Mouse (Mus musculus): ENCODE results near the gene Plekhm2. TPM values are rescaled to one million over a fixed set of nuclear protein-coding genes. Genes with fewer than 3 reads are reported as not detected.

The Plekhm2 gene
- polyA plus RNA-seq, 1 experiment: 24.8 TPM

- TF ChIP-seq GATA1 (IDR thresholded peaks at IDR 0.05; ENCODE audit: borderline replicate concordance, low read length): no peak
- Histone ChIP-seq H3K27me3 (replicated peaks) (peaks cover 8% of the 10 kb centered on the region), H3K36me3 (replicated peaks; ENCODE audit: low read length) (peaks cover 22% of the 10 kb centered on the region), H3K9me3 (no peaks in the 10 kb centered on the region), H3K4me1 (peaks cover 32% of the 10 kb centered on the region), H3K4me3 (replicated peaks) (peak overlapping the region; percentile 97)
Measured at GRCm38 (mm10) chr4:141664011-141664745, 521 bp downstream of the Plekhm2 start.

GRCm38 (mm10) chr4:141663122-141663931, 1.4 kb downstream of the Plekhm2 start:
- Histone ChIP-seq H3K27me3 (replicated peaks) (peaks cover 8% of the 10 kb centered on the region), H3K4me3 (replicated peaks) (peak overlapping the region; percentile 97), H3K9me3 (no peaks in the 10 kb centered on the region), H3K36me3 (replicated peaks; ENCODE audit: low read length) (peaks cover 31% of the 10 kb centered on the region), H3K4me1 (peaks cover 40% of the 10 kb centered on the region)
- TF ChIP-seq FLI1 (IDR thresholded peaks at IDR 0.05; ENCODE audit: low read length): no peak
- TF ChIP-seq GATA1 (IDR thresholded peaks at IDR 0.05; ENCODE audit: borderline replicate concordance, low read length): no peak

GRCm38 (mm10) chr4:141660884-141661283, 3.8 kb downstream of the Plekhm2 start:
- H3K36me3 ChIP-seq (replicated peaks; ENCODE audit: low read length): peaks cover 47% of the 10 kb centered on the region
- no peaks in the 10 kb centered on the region for H3K9me3 ChIP-seq
- TF ChIP-seq FLI1 (IDR thresholded peaks at IDR 0.05; ENCODE audit: low read length) (no peak), GATA1 (IDR thresholded peaks at IDR 0.05; ENCODE audit: borderline replicate concordance, low read length) (no peak)
- peaks cover 52% of the 10 kb centered on the region for H3K4me1 ChIP-seq
- peaks cover under 1% of the 10 kb centered on the region for H3K27me3 ChIP-seq (replicated peaks)
- H3K4me3 ChIP-seq (replicated peaks): no peak overlapping the region

- H3K4me1 ChIP-seq: peaks cover 47% of the 10 kb centered on the region
- no peaks in the 10 kb centered on the region for H3K9me3 ChIP-seq
- H3K4me3 ChIP-seq (replicated peaks): peak overlapping the region; percentile 53
- TF ChIP-seq GATA1 (IDR thresholded peaks at IDR 0.05; ENCODE audit: borderline replicate concordance, low read length) (no peak), FLI1 (IDR thresholded peaks at IDR 0.05; ENCODE audit: low read length) (no peak)
- no peaks in the 10 kb centered on the region for H3K27me3 ChIP-seq (replicated peaks)
- H3K36me3 ChIP-seq (replicated peaks; ENCODE audit: low read length): peaks cover 47% of the 10 kb centered on the region
Measured at GRCm38 (mm10) chr4:141659739-141660138, 5.0 kb downstream of the Plekhm2 start.

GRCm38 (mm10) chr4:141658846-141659484, 5.7 kb downstream of the Plekhm2 start:
- TF ChIP-seq GATA1 (IDR thresholded peaks at IDR 0.05; ENCODE audit: borderline replicate concordance, low read length): no peak
- Histone ChIP-seq H3K4me1 (peaks cover 43% of the 10 kb centered on the region), H3K36me3 (replicated peaks; ENCODE audit: low read length) (peaks cover 53% of the 10 kb centered on the region)

GRCm38 (mm10) chr4:141656932-141657331, 7.8 kb downstream of the Plekhm2 start:
- H3K36me3 ChIP-seq (replicated peaks; ENCODE audit: low read length): peaks cover 69% of the 10 kb centered on the region
- H3K27me3 ChIP-seq (replicated peaks): no peaks in the 10 kb centered on the region
- no peak overlapping the region for H3K4me3 ChIP-seq (replicated peaks)
- no peaks in the 10 kb centered on the region for H3K9me3 ChIP-seq
- peaks cover 43% of the 10 kb centered on the region for H3K4me1 ChIP-seq
- TF ChIP-seq FLI1 (IDR thresholded peaks at IDR 0.05; ENCODE audit: low read length) (no peak), GATA1 (IDR thresholded peaks at IDR 0.05; ENCODE audit: borderline replicate concordance, low read length) (no peak)

More at GRCm38 (mm10) chr4:141658846-141659484, 5.7 kb downstream of the Plekhm2 start:
- Histone ChIP-seq H3K27me3 (replicated peaks) (no peaks in the 10 kb centered on the region), H3K4me3 (replicated peaks) (peak overlapping the region; percentile 20), H3K9me3 (no peaks in the 10 kb centered on the region)

- no peak for TF ChIP-seq FLI1 (IDR thresholded peaks at IDR 0.05; ENCODE audit: low read length)
- TF ChIP-seq GATA1 (IDR thresholded peaks at IDR 0.05; ENCODE audit: borderline replicate concordance, low read length): no peak
- peaks cover 51% of the 10 kb centered on the region for H3K4me1 ChIP-seq
Measured at GRCm38 (mm10) chr4:141655908-141656608, 8.6 kb downstream of the Plekhm2 start.

GRCm38 (mm10) chr4:141654509-141654908, 10.2 kb downstream of the Plekhm2 start:
- Histone ChIP-seq H3K36me3 (replicated peaks; ENCODE audit: low read length) (peaks cover 59% of the 10 kb centered on the region), H3K9me3 (no peaks in the 10 kb centered on the region), H3K4me1 (peaks cover 47% of the 10 kb centered on the region), H3K27me3 (replicated peaks) (no peaks in the 10 kb centered on the region), H3K4me3 (replicated peaks) (no peak overlapping the region)
- TF ChIP-seq GATA1 (IDR thresholded peaks at IDR 0.05; ENCODE audit: borderline replicate concordance, low read length) (no peak), FLI1 (IDR thresholded peaks at IDR 0.05; ENCODE audit: low read length) (no peak)

More at GRCm38 (mm10) chr4:141655908-141656608, 8.6 kb downstream of the Plekhm2 start:
- peaks cover 72% of the 10 kb centered on the region for H3K36me3 ChIP-seq (replicated peaks; ENCODE audit: low read length)
- H3K4me3 ChIP-seq (replicated peaks): no peak overlapping the region
- H3K9me3 ChIP-seq: no peaks in the 10 kb centered on the region
- no peaks in the 10 kb centered on the region for H3K27me3 ChIP-seq (replicated peaks)

- Histone ChIP-seq H3K9me3 (no peaks in the 10 kb centered on the region), H3K27me3 (replicated peaks) (no peaks in the 10 kb centered on the region), H3K4me1 (peaks cover 42% of the 10 kb centered on the region), H3K4me3 (replicated peaks) (no peak overlapping the region), H3K36me3 (replicated peaks; ENCODE audit: low read length) (peaks cover 61% of the 10 kb centered on the region)
- no peak for TF ChIP-seq FLI1 (IDR thresholded peaks at IDR 0.05; ENCODE audit: low read length)
- TF ChIP-seq GATA1 (IDR thresholded peaks at IDR 0.05; ENCODE audit: borderline replicate concordance, low read length): no peak
Measured at GRCm38 (mm10) chr4:141653813-141654212, 10.9 kb downstream of the Plekhm2 start.

Data from megakaryocyte, embryonic 14.5 days (primary cell).